Mouse (Mus musculus): ENCODE results near the gene Gm26965.
"Not testable (repeated sequence)": the region's sequence is repeated elsewhere in the genome, so short reads cannot be mapped to it uniquely, and the experiment has no call there.

Gene Gm26965

GRCm38 (mm10) chr13:67525753-67526410 lies at the start of gene Gm26965, which contains the start of gene Zfp87:
Gene Gm26965, minus strand, starts transcription at chr13:67526151.
Gene Zfp87, minus strand, starts transcription at chr13:67526177.
- peak; percentile 85 for DNase-seq (ENCODE audit: low spot score)

- DNase-seq (ENCODE audit: low spot score): no peak
Observed at GRCm38 (mm10) chr13:67572591-67573189, 46.7 kb upstream of the Gm26965 start.

- no peak for DNase-seq (ENCODE audit: low spot score)
Observed at GRCm38 (mm10) chr13:67553730-67554129, 27.8 kb upstream of the Gm26965 start, which contains the start of gene Zfp748. Gene Zfp748, minus strand, starts transcription at chr13:67553830.

DNA sequence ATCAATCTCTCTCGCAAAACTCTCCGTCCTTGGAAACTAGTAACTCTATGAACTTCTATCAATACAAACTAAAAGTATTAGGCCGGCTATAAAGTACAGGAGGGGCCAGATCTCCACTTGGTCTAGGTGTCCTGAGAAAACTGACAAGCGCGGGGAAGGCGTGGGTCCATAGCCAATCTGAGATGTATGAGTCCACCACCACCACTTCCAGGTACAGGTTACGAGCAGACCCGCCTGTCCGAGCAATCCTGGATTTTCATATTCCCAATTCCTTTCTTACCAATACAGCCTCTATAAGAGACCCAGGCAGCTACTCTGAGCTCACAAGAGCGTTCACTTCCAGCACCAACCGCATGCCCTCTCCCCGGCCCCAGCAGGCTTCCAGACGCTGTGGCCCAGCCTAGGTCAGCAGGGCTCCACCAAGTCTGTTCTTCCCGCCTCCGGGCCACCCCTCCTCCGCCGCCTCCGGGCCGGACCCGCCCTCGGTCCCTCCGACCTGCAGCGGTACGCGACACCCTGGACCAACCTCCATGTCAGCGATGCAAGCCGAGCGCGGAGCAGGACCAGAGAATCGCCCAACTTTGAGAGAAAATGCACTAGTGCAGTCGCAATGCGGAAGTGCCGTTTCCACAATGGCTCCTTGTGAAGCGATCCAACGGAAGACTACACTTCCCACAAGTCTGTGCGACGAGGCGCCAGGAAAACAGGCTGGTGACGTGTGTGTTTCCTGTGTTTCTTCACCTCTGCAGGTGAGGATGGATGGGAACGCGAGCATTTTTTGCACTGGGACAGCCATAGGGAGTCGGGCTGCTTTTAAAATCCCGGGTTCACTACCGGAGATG lies 26.8 kb upstream of the Gm26965 start:
- DNase-seq (ENCODE audit: low spot score): peak; percentile 73

- no peak for DNase-seq (ENCODE audit: low spot score)
Observed at GRCm38 (mm10) chr13:67545941-67546340, 20.0 kb upstream of the Gm26965 start.

GRCm38 (mm10) chr13:67527049-67527730 lies 1.2 kb upstream of the Gm26965 start:
- DNase-seq (ENCODE audit: low spot score): no peak

GRCm38 (mm10) chr13:67500908-67501307 lies 25.0 kb downstream of the Gm26965 start:
- DNase-seq (ENCODE audit: low spot score): no peak

- DNase-seq (ENCODE audit: low spot score): peak; percentile 59
Observed at GRCm38 (mm10) chr13:67500084-67500719, 25.7 kb downstream of the Gm26965 start, which contains the start of gene Zfp58. Gene Zfp58, minus strand, starts transcription at chr13:67500555.

GRCm38 (mm10) chr13:67495631-67496030 lies 30.3 kb downstream of the Gm26965 start:
- no peak for DNase-seq (ENCODE audit: low spot score)

- no peak for DNase-seq (ENCODE audit: low spot score)
Observed at GRCm38 (mm10) chr13:67484424-67484811, 41.5 kb downstream of the Gm26965 start.

- peak; percentile 80 for DNase-seq (ENCODE audit: low spot score)
Observed at GRCm38 (mm10) chr13:67483625-67484423, 42.1 kb downstream of the Gm26965 start, which contains the start of gene Zfp874b. Gene Zfp874b, minus strand, starts transcription at chr13:67484258.

GRCm38 (mm10) chr13:67481528-67481927 lies 44.4 kb downstream of the Gm26965 start:
- no peak for DNase-seq (ENCODE audit: low spot score)

DNA sequence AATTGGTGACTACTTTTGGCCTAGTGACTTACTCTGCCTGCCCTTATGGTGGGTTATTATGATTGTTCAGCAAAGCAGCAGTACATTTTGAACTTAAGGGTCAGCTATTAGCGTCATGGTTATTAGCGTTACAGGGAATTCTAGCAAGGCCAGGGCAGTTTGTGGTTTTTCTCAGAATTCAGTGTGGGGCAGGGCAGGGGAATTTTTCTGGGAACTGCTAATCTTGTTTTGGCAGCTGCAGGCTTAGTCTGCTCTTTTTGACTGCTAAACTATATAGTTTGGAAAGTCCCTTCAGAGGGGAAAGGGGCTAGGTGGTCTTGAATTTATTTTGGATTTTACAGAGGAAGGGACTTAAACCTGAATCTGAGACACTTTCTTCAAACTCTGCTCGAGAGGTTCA lies 56.7 kb downstream of the Gm26965 start:
- no peak for DNase-seq (ENCODE audit: low spot score)

DNA sequence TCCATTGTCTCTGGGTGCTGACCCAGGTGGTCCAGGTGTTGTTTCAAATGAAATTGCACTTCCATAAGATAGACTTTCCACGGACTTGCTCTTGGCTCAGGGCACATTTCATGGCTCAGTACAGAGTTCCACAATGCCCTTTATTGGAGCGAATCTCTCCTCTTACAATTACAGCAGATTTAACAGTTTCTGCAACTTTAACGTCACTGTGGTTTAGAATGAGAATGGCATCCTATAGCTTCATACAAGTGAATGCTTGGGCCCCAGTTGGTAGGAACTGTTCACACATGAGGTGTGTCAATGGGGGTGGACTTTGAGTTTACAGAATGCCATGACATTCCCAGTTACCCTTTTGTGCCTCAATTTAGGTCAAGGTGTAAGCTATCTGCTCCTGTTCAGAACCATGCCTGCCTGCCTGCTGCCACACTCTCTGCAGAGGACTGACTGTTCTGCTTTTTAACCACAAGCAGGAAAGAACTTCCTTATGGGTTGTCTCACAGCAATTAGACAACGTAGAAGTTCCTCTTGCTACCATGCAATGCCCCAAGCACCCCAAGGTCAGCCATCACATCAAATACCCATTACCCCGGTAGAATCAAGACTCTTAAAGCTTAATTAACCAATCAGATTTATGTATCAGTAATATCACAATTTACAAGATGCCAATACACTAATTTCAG lies 62.3 kb downstream of the Gm26965 start:
- not testable (repeated sequence) for DNase-seq (ENCODE audit: low spot score)

GRCm38 (mm10) chr13:67452021-67452309 lies 74.0 kb downstream of the Gm26965 start:
- no peak for DNase-seq (ENCODE audit: low spot score)

- peak; percentile 76 for DNase-seq (ENCODE audit: low spot score)
Observed at GRCm38 (mm10) chr13:67451172-67452020, 74.6 kb downstream of the Gm26965 start, which contains the start of gene Zfp874a. Gene Zfp874a, minus strand, starts transcription at chr13:67451624.

Measured in spleen, adult 12 weeks (tissue).